Mouse (Mus musculus): ENCODE data around the gene Ppp1r12c. TPM values are rescaled to one million over a fixed set of nuclear protein-coding genes. Genes with fewer than 3 reads are reported as not detected.

The Ppp1r12c gene
- polyA plus RNA-seq, 1 experiment, result not detected

GRCm38 (mm10) chr7:4521231-4522003 is 19.9 kb upstream of the Ppp1r12c start:
- H3K27ac ChIP-seq (ENCODE audit: insufficient read depth, low read depth, low read length), result no peak overlapping the region
- WGBS, result 44% methylated on average over 32 of the region's 32 CpGs
- 0 out of 2 replicates have a peak overlapping the region, but pooled peaks have one; percentile 10 for H3K4me3 ChIP-seq (ENCODE audit: insufficient read depth, low read depth, low read length)
- H3K4me1 ChIP-seq (ENCODE audit: control insufficient read depth, insufficient read depth, low read length), result peaks cover 11% of the 10 kb centered on the region
- TF ChIP-seq CTCF (IDR thresholded peaks at IDR 0.05; ENCODE audit: insufficient read depth, low read depth, low read length), result no peak
- no peak for TF ChIP-seq POLR2A (IDR thresholded peaks at IDR 0.05; ENCODE audit: insufficient read depth, low read depth, low read length)

GRCm38 (mm10) chr7:4518487-4518886 is 17.0 kb upstream of the Ppp1r12c start:
- H3K4me1 ChIP-seq (ENCODE audit: control insufficient read depth, insufficient read depth, low read length), result peaks cover 19% of the 10 kb centered on the region
- H3K27ac ChIP-seq (ENCODE audit: insufficient read depth, low read depth, low read length), result no peak overlapping the region
- 74% methylated on average over 1 of the region's 1 CpGs for WGBS
- H3K4me3 ChIP-seq (ENCODE audit: insufficient read depth, low read depth, low read length), result no peak overlapping the region
- TF ChIP-seq POLR2A (IDR thresholded peaks at IDR 0.05; ENCODE audit: insufficient read depth, low read depth, low read length), result no peak
- TF ChIP-seq CTCF (IDR thresholded peaks at IDR 0.05; ENCODE audit: insufficient read depth, low read depth, low read length), result no peak

GRCm38 (mm10) chr7:4516332-4517050 is 15.0 kb upstream of the Ppp1r12c start, which contains the start of gene Tnnt1:
Tnnt1 (minus strand) TSS chr7:4516382.
- TF ChIP-seq POLR2A (IDR thresholded peaks at IDR 0.05; ENCODE audit: insufficient read depth, low read depth, low read length) (no peak), CTCF (IDR thresholded peaks at IDR 0.05; ENCODE audit: insufficient read depth, low read depth, low read length) (no peak)
- WGBS, result 39% methylated on average over 4 of the region's 4 CpGs

DNA sequence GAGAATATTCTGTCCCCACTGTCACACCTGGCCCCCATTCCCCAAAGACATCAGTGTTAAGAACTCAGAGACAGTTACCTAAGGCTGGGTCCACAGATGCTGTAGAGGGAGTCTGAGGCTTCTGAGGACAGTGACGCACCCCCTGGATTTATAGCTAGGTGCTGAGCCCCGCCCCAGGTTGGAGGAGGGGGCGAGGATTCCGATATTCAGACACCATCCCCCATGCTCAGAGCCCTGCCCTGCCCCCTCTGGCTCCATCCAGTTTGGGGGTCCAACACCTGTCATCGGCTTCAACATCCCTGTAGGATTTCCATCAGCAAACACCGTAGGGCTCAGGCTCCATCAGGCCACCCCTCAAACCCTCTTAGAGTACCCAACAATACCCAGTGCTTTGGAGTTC is 14.4 kb upstream of the Ppp1r12c start:
- 67% methylated on average over 6 of the region's 6 CpGs for WGBS

More at GRCm38 (mm10) chr7:4516332-4517050, 15.0 kb upstream of the Ppp1r12c start, which contains the start of gene Tnnt1:
- Histone ChIP-seq H3K27ac (ENCODE audit: insufficient read depth, low read depth, low read length) (no peak within 1 kb of the TSS), H3K4me1 (ENCODE audit: control insufficient read depth, insufficient read depth, low read length) (peaks cover 17% of the 10 kb centered on the region), H3K4me3 (ENCODE audit: insufficient read depth, low read depth, low read length) (no peak within 1 kb of the TSS)

DNA sequence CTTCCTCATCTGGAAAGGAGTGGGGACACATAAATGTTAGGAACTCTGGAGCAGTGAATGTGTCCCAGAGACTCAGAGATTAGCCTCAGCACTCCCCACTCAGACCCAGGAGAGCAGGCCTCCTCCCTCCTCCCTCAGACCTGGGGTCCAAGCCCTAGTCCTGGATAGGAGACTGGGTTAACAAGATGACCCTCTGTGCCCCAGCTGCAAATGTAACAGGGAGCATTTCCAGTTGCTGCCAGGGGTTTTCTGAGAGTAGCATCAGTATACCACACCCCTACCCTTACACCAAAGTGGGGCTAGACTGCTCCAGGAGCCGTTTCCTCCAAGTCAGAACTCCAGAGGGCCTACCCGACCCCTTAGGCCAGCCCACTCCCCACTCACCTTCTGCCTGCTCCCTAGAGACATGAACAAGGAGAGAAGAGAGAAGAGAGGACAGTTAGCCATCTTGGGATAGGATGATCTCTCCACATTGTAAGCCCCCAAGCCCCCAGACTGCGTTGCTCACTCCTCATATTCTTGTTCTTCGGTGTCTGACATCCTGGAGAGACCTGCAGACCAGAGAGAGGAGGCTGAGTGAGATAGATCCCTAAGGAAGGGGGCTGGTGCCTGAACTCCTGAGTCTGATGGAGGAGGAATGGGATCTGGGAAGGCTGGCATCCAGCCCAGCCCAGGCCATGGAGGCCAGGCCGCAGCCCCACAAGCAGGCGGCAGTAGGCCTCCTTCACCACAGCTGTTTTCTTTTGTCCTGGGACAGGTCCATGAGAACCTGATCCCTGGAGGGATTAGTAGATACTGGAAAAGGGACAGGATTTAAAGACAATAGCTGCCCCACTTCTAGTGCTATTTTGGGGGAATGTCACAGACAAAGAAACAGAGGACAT is 12.6 kb upstream of the Ppp1r12c start:
- no peak overlapping the region for H3K27ac ChIP-seq (ENCODE audit: insufficient read depth, low read depth, low read length)
- no peak overlapping the region for H3K4me3 ChIP-seq (ENCODE audit: insufficient read depth, low read depth, low read length)
- 61% methylated on average over 6 of the region's 6 CpGs for WGBS
- TF ChIP-seq CTCF (IDR thresholded peaks at IDR 0.05; ENCODE audit: insufficient read depth, low read depth, low read length), result no peak
- peaks cover 11% of the 10 kb centered on the region for H3K4me1 ChIP-seq (ENCODE audit: control insufficient read depth, insufficient read depth, low read length)

More for the DNA sequence above, 14.4 kb upstream of the Ppp1r12c start:
- Histone ChIP-seq H3K4me3 (ENCODE audit: insufficient read depth, low read depth, low read length) (no peak overlapping the region), H3K4me1 (ENCODE audit: control insufficient read depth, insufficient read depth, low read length) (peaks cover 13% of the 10 kb centered on the region), H3K27ac (ENCODE audit: insufficient read depth, low read depth, low read length) (no peak overlapping the region)
- TF ChIP-seq CTCF (IDR thresholded peaks at IDR 0.05; ENCODE audit: insufficient read depth, low read depth, low read length), result no peak
- TF ChIP-seq POLR2A (IDR thresholded peaks at IDR 0.05; ENCODE audit: insufficient read depth, low read depth, low read length), result no peak

DNA sequence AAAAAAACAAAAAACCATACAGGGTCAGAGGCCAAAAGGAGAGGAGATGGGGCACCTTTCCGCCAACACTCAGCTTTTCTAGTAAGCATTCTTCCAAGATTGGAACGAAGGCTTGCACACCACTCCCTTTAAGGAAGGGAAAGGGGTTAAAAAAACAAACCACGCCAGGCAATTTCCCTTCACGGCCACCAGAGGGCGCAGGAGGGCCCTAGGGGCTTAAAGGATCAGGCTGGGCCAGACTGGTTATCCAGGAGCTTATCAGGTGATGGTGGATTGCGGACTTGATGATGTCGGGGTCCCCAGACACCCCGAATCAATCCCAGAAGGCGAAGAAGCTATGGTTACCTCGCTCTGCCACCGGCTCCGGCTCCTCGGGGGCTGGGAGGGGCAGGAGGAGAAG is 11.8 kb upstream of the Ppp1r12c start:
- TF ChIP-seq POLR2A (IDR thresholded peaks at IDR 0.05; ENCODE audit: insufficient read depth, low read depth, low read length), result no peak
- peak; percentile 91 for TF ChIP-seq CTCF (IDR thresholded peaks at IDR 0.05; ENCODE audit: insufficient read depth, low read depth, low read length)

DNA sequence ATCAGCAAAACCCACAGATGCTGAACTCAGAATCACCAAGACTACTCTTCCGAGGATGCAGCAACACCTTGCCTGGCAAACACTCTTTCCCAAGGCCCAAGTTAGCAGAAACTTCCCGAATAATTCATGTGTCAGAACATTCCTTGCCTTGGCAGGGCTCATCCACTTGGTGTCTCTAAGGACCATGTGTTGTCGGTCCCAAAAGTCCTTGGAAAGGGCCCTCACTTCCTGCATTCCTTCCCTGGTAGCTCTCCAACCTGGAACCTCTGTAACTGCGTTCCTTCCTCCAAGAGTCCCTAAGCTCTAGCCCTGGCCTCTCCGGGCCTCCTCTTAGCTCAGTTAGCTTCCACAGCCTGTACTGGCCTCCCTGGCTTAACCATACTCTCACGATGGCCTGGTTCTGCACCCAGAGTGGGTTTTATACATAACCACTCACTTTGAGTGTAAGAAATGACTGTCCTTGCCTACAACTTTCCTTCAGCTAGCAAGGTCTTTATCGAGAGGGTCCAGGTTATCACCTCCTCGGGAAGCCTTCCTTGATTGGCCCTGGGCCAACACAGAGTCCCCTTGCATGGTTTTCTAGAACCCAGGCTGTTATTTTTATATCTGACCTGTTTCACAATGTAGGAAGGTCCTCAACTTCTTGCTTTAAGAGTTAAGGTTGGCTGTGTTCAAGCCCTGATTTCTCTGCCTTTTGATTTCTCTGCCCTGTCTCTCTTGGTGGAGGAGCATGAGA is 10.2 kb upstream of the Ppp1r12c start:
- Histone ChIP-seq H3K4me1 (ENCODE audit: control insufficient read depth, insufficient read depth, low read length) (peaks cover 11% of the 10 kb centered on the region), H3K4me3 (ENCODE audit: insufficient read depth, low read depth, low read length) (no peak overlapping the region), H3K27ac (ENCODE audit: insufficient read depth, low read depth, low read length) (no peak overlapping the region)
- no peak for TF ChIP-seq CTCF (IDR thresholded peaks at IDR 0.05; ENCODE audit: insufficient read depth, low read depth, low read length)
- no peak for TF ChIP-seq POLR2A (IDR thresholded peaks at IDR 0.05; ENCODE audit: insufficient read depth, low read depth, low read length)
- WGBS, result 76% methylated on average over 8 of the region's 8 CpGs

More for the DNA sequence above, 11.8 kb upstream of the Ppp1r12c start:
- H3K27ac ChIP-seq (ENCODE audit: insufficient read depth, low read depth, low read length), result no peak overlapping the region
- WGBS, result 32% methylated on average over 13 of the region's 13 CpGs
- no peak overlapping the region for H3K4me3 ChIP-seq (ENCODE audit: insufficient read depth, low read depth, low read length)
- H3K4me1 ChIP-seq (ENCODE audit: control insufficient read depth, insufficient read depth, low read length), result peaks cover 11% of the 10 kb centered on the region
